Mouse (Mus musculus) thymus, postnatal 25 days (tissue): ENCODE measurements at regions not wholly inside any gene's neighbourhood (a gene's known extent, or its start where the extent isn't known, plus 50 kb on each side); places are given as distances from the start of the nearest gene placed in this dataset.

Source experiments
- DNase-seq: peaks from one replicate; pipeline ENCODE4 v3.0.0; 2022

- DNase-seq: no peak
Measured at GRCm38 (mm10) chr1:69470614-69471250, 216.3 kb downstream of the Ikzf2 start.

- no peak for DNase-seq
Measured at GRCm38 (mm10) chr1:69469158-69469901, 217.7 kb downstream of the Ikzf2 start.

GRCm38 (mm10) chr1:69466534-69467275 lies 220.3 kb downstream of the Ikzf2 start:
- no peak for DNase-seq

- DNase-seq: no peak
Measured at GRCm38 (mm10) chr1:69461191-69461590, 225.9 kb downstream of the Ikzf2 start.

- no peak for DNase-seq
Measured at GRCm38 (mm10) chr1:69459899-69460298, 227.1 kb downstream of the Ikzf2 start.

GRCm38 (mm10) chr1:69457471-69457870 lies 229.6 kb downstream of the Ikzf2 start:
- no peak for DNase-seq

- DNase-seq: peak; percentile 15
Measured at GRCm38 (mm10) chr1:69453991-69454390, 233.1 kb downstream of the Ikzf2 start.

- no peak for DNase-seq
Measured at GRCm38 (mm10) chr1:69452910-69453309, 234.1 kb downstream of the Ikzf2 start.

- DNase-seq: no peak
Measured at GRCm38 (mm10) chr1:69450455-69450854, 236.6 kb downstream of the Ikzf2 start.

GRCm38 (mm10) chr1:69447276-69447675 lies 239.8 kb downstream of the Ikzf2 start:
- no peak for DNase-seq

- DNase-seq: no peak
Measured at GRCm38 (mm10) chr1:69444722-69445121, 242.3 kb downstream of the Ikzf2 start.

GRCm38 (mm10) chr1:69443466-69443865 lies 243.6 kb downstream of the Ikzf2 start:
- no peak for DNase-seq

- DNase-seq: no peak
Measured at GRCm38 (mm10) chr1:69440564-69441334, 246.3 kb downstream of the Ikzf2 start.

- DNase-seq: no peak
Measured at GRCm38 (mm10) chr1:69437042-69437441, 250.0 kb downstream of the Ikzf2 start.

- DNase-seq: no peak
Measured at GRCm38 (mm10) chr1:69433655-69434357, 253.2 kb downstream of the Ikzf2 start.

GRCm38 (mm10) chr1:69430683-69431407 lies 256.2 kb downstream of the Ikzf2 start:
- DNase-seq: no peak

GRCm38 (mm10) chr1:69429632-69430031 lies 257.4 kb downstream of the Ikzf2 start:
- no peak for DNase-seq

GRCm38 (mm10) chr1:69397676-69398075 lies 289.4 kb downstream of the Ikzf2 start:
- DNase-seq: no peak

GRCm38 (mm10) chr1:69382374-69382773 lies 274.5 kb upstream of the Erbb4 start:
- DNase-seq: no peak

- DNase-seq: no peak
Measured at GRCm38 (mm10) chr1:69379741-69380140, 271.9 kb upstream of the Erbb4 start.

- no peak for DNase-seq
Measured at GRCm38 (mm10) chr1:69376923-69377706, 269.3 kb upstream of the Erbb4 start.
